Mouse (Mus musculus) ES-Bruce4 (cell line): ENCODE measurements around the gene Hnrnpr. TPM values are rescaled to one million over a fixed set of nuclear protein-coding genes. Genes with fewer than 3 reads are reported as not detected.

Experiments
- H3K27ac ChIP-seq: 2 replicates; pipeline ENCODE4 v1.5.1; 2012; ENCODE audit warnings: low read length, inconsistent platforms; ENCODE audit not compliant: insufficient read depth
- H3K27me3 ChIP-seq: 2 replicates; pipeline ENCODE4 v1.6.1; 2012; ENCODE audit warnings: mild to moderate bottlenecking, low read length, inconsistent platforms; ENCODE audit not compliant: control insufficient read depth, poor library complexity, insufficient read depth, severe bottlenecking
- H3K36me3 ChIP-seq: 2 replicates; pipeline ENCODE4 v1.6.1; 2012; ENCODE audit warnings: inconsistent platforms, mild to moderate bottlenecking, low read length, moderate library complexity; ENCODE audit not compliant: control insufficient read depth, poor library complexity, insufficient read depth, severe bottlenecking
- H3K4me1 ChIP-seq: one replicate; pipeline ENCODE4 v1.8.1; 2011; ENCODE audit warnings: low read length; ENCODE audit not compliant: control insufficient read depth, insufficient read depth
- H3K4me3 ChIP-seq: 2 replicates; pipeline ENCODE4 v1.5.1; 2011; ENCODE audit warnings: low read depth, mild to moderate bottlenecking, low read length
- H3K9ac ChIP-seq: 2 replicates; pipeline ENCODE4 v1.6.1; 2012; ENCODE audit warnings: low read depth, mild to moderate bottlenecking, inconsistent platforms; ENCODE audit not compliant: poor library complexity, severe bottlenecking
- H3K9me3 ChIP-seq: replicated peaks from 2 replicates; pipeline ENCODE4 v1.6.1; 2012; ENCODE audit warnings: mild to moderate bottlenecking, low read length, inconsistent platforms; ENCODE audit not compliant: control insufficient read depth, poor library complexity, insufficient read depth, severe bottlenecking
- CTCF ChIP-seq: IDR thresholded peaks from one replicate; pipeline ENCODE4 v1.8.1; 2011; ENCODE audit warnings: low read depth, low read length
- EP300 ChIP-seq: IDR thresholded peaks from 2 replicates; pipeline ENCODE4 v1.6.1; 2011; ENCODE audit warnings: low read depth, low read length; ENCODE audit not compliant: insufficient read depth
- POLR2A ChIP-seq: IDR thresholded peaks from one replicate; pipeline ENCODE4 v1.8.1; 2011; ENCODE audit warnings: low read length; ENCODE audit not compliant: insufficient read depth
- polyA plus RNA-seq: library from polyadenylated mRNA; stranded (reverse); fragments of >200 nt; gene quantifications from 2 replicates; pipeline ENCODE4 v1.2.4, GENCODE M21; 2011; ENCODE audit warnings: low read depth; ENCODE audit not compliant: missing spikeins, insufficient read depth, insufficient read length

The Hnrnpr gene
- polyA plus RNA-seq, 1 experiment, result 128 TPM

GRCm38 (mm10) chr4:136312616-136313015, 1.9 kb downstream of the Hnrnpr start:
- H3K36me3 ChIP-seq, result peaks cover 11% of the 10 kb centered on the region
- H3K4me3 ChIP-seq, result no peak overlapping the region
- no peak overlapping the region for H3K9ac ChIP-seq
- TF ChIP-seq CTCF (no peak), EP300 (no peak), POLR2A (no peak)
- no peak overlapping the region for H3K27ac ChIP-seq
- peaks cover 2% of the 10 kb centered on the region for H3K4me1 ChIP-seq
- no peaks in the 10 kb centered on the region for H3K9me3 ChIP-seq
- no peaks in the 10 kb centered on the region for H3K27me3 ChIP-seq

- H3K9ac ChIP-seq, result no peak overlapping the region
- no peaks in the 10 kb centered on the region for H3K9me3 ChIP-seq
- no peak overlapping the region for H3K4me3 ChIP-seq
- no peak for TF ChIP-seq EP300
- no peak for TF ChIP-seq CTCF
- no peak for TF ChIP-seq POLR2A
- H3K27ac ChIP-seq, result no peak overlapping the region
- H3K27me3 ChIP-seq, result no peaks in the 10 kb centered on the region
- peaks cover 44% of the 10 kb centered on the region for H3K36me3 ChIP-seq
- peaks cover 2% of the 10 kb centered on the region for H3K4me1 ChIP-seq
These were observed 6.9 kb downstream of the Hnrnpr start for GRCm38 (mm10) chr4:136317667-136318066.

- Histone ChIP-seq H3K4me1 (peaks cover 2% of the 10 kb centered on the region), H3K36me3 (peaks cover 58% of the 10 kb centered on the region), H3K27ac (no peak overlapping the region), H3K9me3 (no peaks in the 10 kb centered on the region), H3K27me3 (no peaks in the 10 kb centered on the region), H3K4me3 (no peak overlapping the region), H3K9ac (no peak overlapping the region)
- no peak for TF ChIP-seq EP300
- TF ChIP-seq POLR2A, result no peak
- TF ChIP-seq CTCF, result no peak
These were observed 9.3 kb downstream of the Hnrnpr start for GRCm38 (mm10) chr4:136320016-136320415.

- H3K27me3 ChIP-seq, result no peaks in the 10 kb centered on the region
- peaks cover 61% of the 10 kb centered on the region for H3K36me3 ChIP-seq
- TF ChIP-seq POLR2A (no peak), CTCF (no peak), EP300 (no peak)
- H3K27ac ChIP-seq, result no peak overlapping the region
- H3K4me3 ChIP-seq, result no peak overlapping the region
- no peaks in the 10 kb centered on the region for H3K9me3 ChIP-seq
- no peak overlapping the region for H3K9ac ChIP-seq
- no peaks in the 10 kb centered on the region for H3K4me1 ChIP-seq
These were observed 13.5 kb downstream of the Hnrnpr start for GRCm38 (mm10) chr4:136324226-136324625.

- no peaks in the 10 kb centered on the region for H3K27me3 ChIP-seq
- no peak overlapping the region for H3K9ac ChIP-seq
- H3K36me3 ChIP-seq, result peaks cover 50% of the 10 kb centered on the region
- no peak overlapping the region for H3K4me3 ChIP-seq
- H3K27ac ChIP-seq, result no peak overlapping the region
- no peaks in the 10 kb centered on the region for H3K9me3 ChIP-seq
- no peaks in the 10 kb centered on the region for H3K4me1 ChIP-seq
- TF ChIP-seq POLR2A (no peak), EP300 (no peak), CTCF (no peak)
These were observed 16.5 kb downstream of the Hnrnpr start for GRCm38 (mm10) chr4:136327238-136327637.

- H3K36me3 ChIP-seq, result peaks cover 56% of the 10 kb centered on the region
- TF ChIP-seq POLR2A (no peak), EP300 (no peak), CTCF (no peak)
- H3K27me3 ChIP-seq, result no peaks in the 10 kb centered on the region
- no peak overlapping the region for H3K27ac ChIP-seq
- H3K4me3 ChIP-seq, result no peak overlapping the region
- no peaks in the 10 kb centered on the region for H3K9me3 ChIP-seq
- H3K4me1 ChIP-seq, result no peaks in the 10 kb centered on the region
- H3K9ac ChIP-seq, result no peak overlapping the region
These were observed 17.4 kb downstream of the Hnrnpr start for GRCm38 (mm10) chr4:136328115-136328514.
